Mouse (Mus musculus): ENCODE measurements around the gene Gars. TPM values are rescaled to one million over a fixed set of nuclear protein-coding genes. Genes with fewer than 3 reads are reported as not detected.

Gars gene
- polyA plus RNA-seq, 1 experiment = 21.3 TPM

DNA sequence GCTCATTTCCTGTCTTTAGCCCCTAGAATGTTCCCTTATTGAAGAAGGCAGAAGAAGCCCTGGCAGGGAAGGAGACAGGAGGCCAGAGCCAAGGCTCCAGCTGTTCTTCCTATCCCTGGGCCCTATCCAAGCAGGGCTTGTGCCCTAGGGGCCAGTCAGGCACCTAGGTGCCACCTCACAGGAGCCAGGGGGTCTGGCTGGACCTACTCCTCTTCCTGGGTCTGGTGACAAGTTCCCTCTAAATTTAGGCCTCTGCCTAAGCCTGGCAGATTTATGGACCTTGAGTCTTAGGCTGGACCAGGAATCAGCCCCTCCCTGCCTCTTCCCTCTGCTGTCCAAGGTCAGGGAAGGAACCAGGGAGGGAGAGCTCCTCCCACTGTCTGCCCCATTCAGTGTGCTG lies 90.6 kb downstream of the Gars start:
- H3K4me3 ChIP-seq (ENCODE audit: control insufficient read depth, low read depth, low read length) = no peak overlapping the region
- H3K27me3 ChIP-seq (ENCODE audit: control insufficient read depth, insufficient read depth, low read length) = no peaks in the 10 kb centered on the region
- H3K4me1 ChIP-seq (ENCODE audit: control insufficient read depth, insufficient read depth, low read length) = no peaks in the 10 kb centered on the region
- TF ChIP-seq CTCF (IDR thresholded peaks at IDR 0.05; ENCODE audit: control insufficient read depth, insufficient read depth, insufficient replicate concordance, low read depth, low read length) (no peak), POLR2A (IDR thresholded peaks at IDR 0.05; ENCODE audit: control insufficient read depth, low read depth, low read length) (no peak)
- H3K36me3 ChIP-seq (ENCODE audit: control insufficient read depth, insufficient read depth, low read length) = no peaks in the 10 kb centered on the region
- H3K27ac ChIP-seq (ENCODE audit: control insufficient read depth, insufficient read depth, low read depth, low read length) = no peak overlapping the region

Other genes with a start within 250 kb of the Gars start
- 13.6 and 17.6 TPM in 2 replicates for gene Znrf2, start 221.1 kb upstream of the Gars start, polyA plus RNA-seq (2012; rRNA removed)
- 0.88 and 1.3 TPM in 2 replicates for gene Nod1, start 65.4 kb upstream of the Gars start, polyA plus RNA-seq (2012; rRNA removed)
- 5.6 and 6.0 TPM in 2 replicates for gene Ggct, start 45.1 kb upstream of the Gars start, polyA plus RNA-seq (2012; rRNA removed)
- 0.07 and 0.15 TPM in 2 replicates for gene Crhr2, start 95.0 kb downstream of the Gars start, polyA plus RNA-seq (2012; rRNA removed)
- 0.32 and 4.6 TPM in 2 replicates for gene Inmt, start 137.0 kb downstream of the Gars start, polyA plus RNA-seq (2012; rRNA removed)
- 61.8 and 84.2 TPM in 2 replicates for gene Mindy4, start 165.4 kb downstream of the Gars start, polyA plus RNA-seq (2012; rRNA removed)

Data from testis, adult 2 months (tissue).